Mouse (Mus musculus): ENCODE measurements around the gene Acnat2. TPM values are rescaled to one million over a fixed set of nuclear protein-coding genes. Genes with fewer than 3 reads are reported as not detected.
A peak's percentile ranks its signal among the peaks of the same experiment; 100 is the strongest.
"Not testable (repeated sequence)": the region's sequence is repeated elsewhere in the genome, so short reads cannot be mapped to it uniquely, and the experiment has no call there.

The Acnat2 gene
- total and polyA plus RNA-seq, 2 experiments from 2014 or later: not detected

DNA sequence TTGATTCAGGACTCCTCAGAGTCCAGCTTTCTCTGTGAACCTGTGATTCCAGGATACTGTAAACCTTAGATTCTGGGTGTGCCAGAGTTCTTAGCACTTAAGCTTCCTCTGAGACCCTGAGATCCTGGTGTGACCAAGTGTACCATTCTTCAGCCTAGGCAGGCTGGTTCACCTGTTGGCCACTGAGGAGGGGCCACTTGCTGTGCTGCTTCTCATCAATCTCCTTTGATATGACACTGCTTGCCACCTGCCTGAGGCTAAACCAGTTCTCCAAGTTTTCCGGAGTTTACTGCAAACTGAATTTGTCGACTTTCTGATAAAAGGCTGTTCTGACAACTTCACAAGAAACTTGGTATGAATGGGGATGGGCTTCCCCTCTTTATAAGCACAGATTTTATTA lies 50.9 kb downstream of the Acnat2 start:
- no peak overlapping the region for H3K9ac ChIP-seq
- TF ChIP-seq CTCF (IDR thresholded peaks at IDR 0.05; ENCODE audit: low read depth): no peak
- no peaks in the 10 kb centered on the region for H3K9me3 ChIP-seq (ENCODE audit: low read length)
- ATAC-seq (no peak), DNase-seq (no peak)
- H3K4me1 ChIP-seq (ENCODE audit: insufficient read depth): no peaks in the 10 kb centered on the region
- no peak overlapping the region for H3K27ac ChIP-seq (ENCODE audit: low read depth, low read length)
- WGBS: 83% methylated on average over 2 of the region's 2 CpGs
- H3K27me3 ChIP-seq (ENCODE audit: insufficient read depth, low read length): no peaks in the 10 kb centered on the region
- no peak overlapping the region for H3K4me3 ChIP-seq (ENCODE audit: low read depth, low read length)
- H3K36me3 ChIP-seq (ENCODE audit: insufficient read depth): no peaks in the 10 kb centered on the region
- no peak overlapping the region for H3K4me2 ChIP-seq (ENCODE audit: low read depth)

DNA sequence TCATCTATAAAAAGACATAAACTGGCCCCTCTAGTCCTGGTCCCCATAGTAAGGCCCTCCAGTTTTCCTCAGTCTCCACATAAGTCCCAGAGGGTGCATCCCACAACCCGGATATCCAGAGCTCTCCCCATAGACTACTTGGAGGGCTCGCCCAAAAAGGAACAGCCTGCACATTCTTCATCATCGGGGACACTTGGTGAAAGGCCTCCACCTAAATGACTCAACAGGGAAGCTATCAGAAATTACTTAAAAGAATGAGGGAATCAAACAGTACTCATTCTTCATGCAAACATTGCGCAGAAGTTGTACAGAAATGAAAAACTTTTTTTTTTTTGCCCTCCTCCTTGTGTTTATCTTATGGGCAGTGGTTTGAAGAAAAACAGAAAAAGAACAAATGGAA lies 57.5 kb downstream of the Acnat2 start:
- H3K4me3 ChIP-seq (ENCODE audit: low read depth, low read length): no peak overlapping the region
- H3K4me1 ChIP-seq (ENCODE audit: insufficient read depth): no peaks in the 10 kb centered on the region
- H3K4me2 ChIP-seq (ENCODE audit: low read depth): no peak overlapping the region
- no peak overlapping the region for H3K27ac ChIP-seq (ENCODE audit: low read depth, low read length)
- 94% methylated on average over 4 of the region's 4 CpGs for WGBS
- no peaks in the 10 kb centered on the region for H3K27me3 ChIP-seq (ENCODE audit: insufficient read depth, low read length)
- DNase-seq: no peak
- no peak overlapping the region for H3K9ac ChIP-seq
- H3K36me3 ChIP-seq (ENCODE audit: insufficient read depth): no peaks in the 10 kb centered on the region
- ATAC-seq: no peak
- TF ChIP-seq CTCF (IDR thresholded peaks at IDR 0.05; ENCODE audit: low read depth): no peak
- no peaks in the 10 kb centered on the region for H3K9me3 ChIP-seq (ENCODE audit: low read length)

DNA sequence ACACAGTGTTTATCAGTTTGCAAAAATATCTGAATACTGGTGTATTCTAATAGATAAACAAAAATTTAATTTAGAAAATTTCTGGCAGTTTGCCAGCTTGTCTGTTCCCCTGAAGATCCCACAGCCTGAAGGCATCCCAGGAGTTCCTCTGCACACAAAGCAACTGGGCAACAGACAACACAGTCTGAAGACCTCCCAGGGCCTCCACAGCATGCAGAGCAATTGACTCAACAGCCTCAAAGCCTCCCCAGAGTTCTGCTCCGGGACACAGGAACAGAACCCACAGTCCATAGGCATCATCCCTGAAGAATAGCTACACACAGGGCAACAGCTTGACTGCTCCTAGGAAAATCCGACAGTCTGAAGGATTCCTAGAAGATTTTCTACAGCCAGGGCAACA lies 59.3 kb downstream of the Acnat2 start:
- Histone ChIP-seq H3K36me3 (ENCODE audit: insufficient read depth) (no peaks in the 10 kb centered on the region), H3K9me3 (ENCODE audit: low read length) (no peaks in the 10 kb centered on the region), H3K27ac (ENCODE audit: low read depth, low read length) (no peak overlapping the region), H3K4me3 (ENCODE audit: low read depth, low read length) (no peak overlapping the region), H3K27me3 (ENCODE audit: insufficient read depth, low read length) (no peaks in the 10 kb centered on the region), H3K4me1 (ENCODE audit: insufficient read depth) (no peaks in the 10 kb centered on the region), H3K9ac (no peak overlapping the region), H3K4me2 (ENCODE audit: low read depth) (no peak overlapping the region)
- no peak for DNase-seq
- TF ChIP-seq CTCF (IDR thresholded peaks at IDR 0.05; ENCODE audit: low read depth): no peak
- 31% methylated on average over 2 of the region's 2 CpGs for WGBS
- no peak for ATAC-seq

DNA sequence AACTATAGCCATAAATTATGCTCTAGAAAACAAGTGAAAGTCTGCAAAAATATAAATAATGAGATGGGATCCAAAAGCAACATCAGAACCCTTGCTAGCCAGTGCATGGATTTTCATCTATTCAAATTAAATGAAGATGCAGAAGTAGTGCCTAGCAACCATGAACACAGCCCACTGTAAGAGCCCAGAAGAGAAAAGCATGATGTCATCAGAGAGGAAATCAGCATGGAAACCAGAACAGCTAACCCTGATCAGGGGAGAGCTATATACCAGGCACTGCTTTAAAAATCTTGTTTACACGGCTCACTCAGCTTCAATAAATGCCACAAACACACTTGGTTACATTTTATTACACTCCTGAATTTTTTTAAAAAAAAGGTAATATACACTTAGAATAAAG lies 60.0 kb downstream of the Acnat2 start:
- not testable (repeated sequence) for H3K27ac ChIP-seq (ENCODE audit: low read depth, low read length); H3K4me2 ChIP-seq (ENCODE audit: low read depth); H3K4me3 ChIP-seq (ENCODE audit: low read depth, low read length); H3K36me3 ChIP-seq (ENCODE audit: insufficient read depth); H3K9ac ChIP-seq; H3K9me3 ChIP-seq (ENCODE audit: low read length); H3K4me1 ChIP-seq (ENCODE audit: insufficient read depth); H3K27me3 ChIP-seq (ENCODE audit: insufficient read depth, low read length); DNase-seq
- ATAC-seq: peak; percentile 71
- WGBS: 38% methylated on average over 1 of the region's 1 CpGs

DNA sequence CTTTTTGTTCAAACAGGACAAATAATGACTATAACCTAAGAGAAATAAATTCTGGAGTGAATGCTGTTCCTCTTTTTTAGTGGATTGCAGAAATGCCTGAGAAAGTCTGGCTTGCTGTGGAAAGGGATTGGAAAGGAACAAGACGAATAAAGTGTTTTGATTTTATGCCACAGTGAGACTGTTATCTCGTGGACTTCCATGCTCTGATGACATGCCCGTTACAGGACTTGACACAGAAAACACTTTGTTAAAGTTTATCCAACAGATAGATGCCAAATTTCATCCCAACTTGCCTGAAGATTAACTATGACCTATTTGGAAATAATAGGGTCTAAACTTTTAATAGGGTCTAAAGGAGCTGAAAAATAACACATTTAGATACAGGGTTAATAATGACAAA lies 67.9 kb downstream of the Acnat2 start:
- not testable (repeated sequence) for H3K27ac ChIP-seq (ENCODE audit: low read depth, low read length); H3K4me2 ChIP-seq (ENCODE audit: low read depth); H3K36me3 ChIP-seq (ENCODE audit: insufficient read depth); H3K9ac ChIP-seq; H3K4me1 ChIP-seq (ENCODE audit: insufficient read depth); H3K4me3 ChIP-seq (ENCODE audit: low read depth, low read length); DNase-seq; H3K9me3 ChIP-seq (ENCODE audit: low read length); H3K27me3 ChIP-seq (ENCODE audit: insufficient read depth, low read length); ATAC-seq
- 71% methylated on average over 3 of the region's 3 CpGs for WGBS

DNA sequence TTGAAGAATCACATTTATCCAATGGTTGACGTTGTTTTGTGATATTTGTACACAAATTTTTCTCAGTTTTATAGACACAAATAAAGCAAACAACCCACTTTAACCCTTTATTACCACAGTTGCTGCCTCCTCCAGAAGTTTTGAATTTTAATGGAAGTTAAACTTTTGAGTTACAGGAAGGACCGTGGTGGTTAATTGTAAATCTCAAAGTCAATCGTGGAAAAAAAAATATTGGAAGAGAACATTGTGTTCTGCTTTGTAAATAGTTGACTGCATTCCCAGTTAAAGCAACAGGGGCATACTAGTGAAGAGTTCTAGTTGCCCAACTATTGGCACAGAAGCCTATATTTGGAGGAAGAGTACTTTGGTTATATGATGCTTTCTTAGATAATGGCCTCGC lies 70.0 kb downstream of the Acnat2 start:
- not testable (repeated sequence) for H3K4me2 ChIP-seq (ENCODE audit: low read depth); H3K4me1 ChIP-seq (ENCODE audit: insufficient read depth); H3K9ac ChIP-seq; H3K27me3 ChIP-seq (ENCODE audit: insufficient read depth, low read length); DNase-seq; H3K4me3 ChIP-seq (ENCODE audit: low read depth, low read length); ATAC-seq; H3K27ac ChIP-seq (ENCODE audit: low read depth, low read length); H3K9me3 ChIP-seq (ENCODE audit: low read length); H3K36me3 ChIP-seq (ENCODE audit: insufficient read depth)
- whole genome bisulfite sequencing: 91% methylated on average over 3 of the region's 4 CpGs

Other genes starting within 250 kb of the Acnat2 start
- 0.43 TPM in 1 of 2 replicates, not detected in the other for gene Acnat1, start 65.8 kb upstream of the Acnat2 start, total RNA-seq (2014; rRNA removed)
- gene Acnat1, start 65.8 kb upstream of the Acnat2 start, polyA plus RNA-seq (2015; fragmentation: Nextera tagmentation; extraction: Ambion mirVana): not detected in 2 replicates
- not detected in 2 replicates for gene Baat, start 98.4 kb upstream of the Acnat2 start, total RNA-seq (2014; rRNA removed)
- gene Baat, start 98.4 kb upstream of the Acnat2 start, polyA plus RNA-seq (2015; fragmentation: Nextera tagmentation; extraction: Ambion mirVana): 0.10 TPM in 1 of 2 replicates, not detected in the other
- gene Mrpl50, start 112.9 kb upstream of the Acnat2 start, total RNA-seq (2014; rRNA removed): 49.3 and 55.2 TPM in 2 replicates
- gene Mrpl50, start 112.9 kb upstream of the Acnat2 start, polyA plus RNA-seq (2015; fragmentation: Nextera tagmentation; extraction: Ambion mirVana): 74.1 and 74.6 TPM in 2 replicates
- 9.2 and 11.3 TPM in 2 replicates for gene Zfp189, start 113.0 kb upstream of the Acnat2 start, total RNA-seq (2014; rRNA removed)
- 3.7 and 4.1 TPM in 2 replicates for gene Zfp189, start 113.0 kb upstream of the Acnat2 start, polyA plus RNA-seq (2015; fragmentation: Nextera tagmentation; extraction: Ambion mirVana)
- 0.46 and 0.57 TPM in 2 replicates for gene Aldob, start 141.4 kb upstream of the Acnat2 start, total RNA-seq (2014; rRNA removed)
- gene Aldob, start 141.4 kb upstream of the Acnat2 start, polyA plus RNA-seq (2015; fragmentation: Nextera tagmentation; extraction: Ambion mirVana): 0.27 and 0.39 TPM in 2 replicates
- 93.2 and 98.3 TPM in 2 replicates for gene Tmem246, start 189.7 kb upstream of the Acnat2 start, total RNA-seq (2014; rRNA removed)
- 101 and 119 TPM in 2 replicates for gene Tmem246, start 189.7 kb upstream of the Acnat2 start, polyA plus RNA-seq (2015; fragmentation: Nextera tagmentation; extraction: Ambion mirVana)
- 76.9 and 79.1 TPM in 2 replicates for gene Rnf20, start 223.9 kb upstream of the Acnat2 start, total RNA-seq (2014; rRNA removed)
- gene Rnf20, start 223.9 kb upstream of the Acnat2 start, polyA plus RNA-seq (2015; fragmentation: Nextera tagmentation; extraction: Ambion mirVana): 35.6 and 44.1 TPM in 2 replicates